ENCODE assay signal across 21 mouse cellular contexts in the genomic region with DNA sequence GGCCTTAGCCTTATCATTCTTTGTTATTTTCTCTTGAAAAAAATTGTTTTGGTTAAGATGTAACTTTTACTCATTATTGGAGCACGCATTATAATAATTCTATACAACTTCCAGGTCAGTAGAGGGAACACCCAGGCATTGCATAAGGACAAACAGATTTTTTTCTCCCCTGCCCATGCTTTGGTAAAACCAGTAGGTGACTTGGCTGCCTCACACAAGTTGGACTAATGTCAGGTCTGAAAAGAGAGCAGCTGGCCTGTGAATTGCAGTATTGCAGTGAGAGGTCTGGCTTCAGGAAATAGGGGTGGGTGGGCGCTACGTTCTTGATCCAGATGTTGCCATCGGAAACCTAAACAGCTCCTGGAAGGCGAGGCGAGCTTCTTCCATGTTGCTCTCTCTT. TPM values are rescaled to one million over a fixed set of nuclear protein-coding genes. Genes with fewer than 3 reads are reported as not detected.
DNase-seq lines count a peak whose midpoint lies in the region; ATAC-seq lines count a peak whose summit lies in the region.
"Had no signal": no experiment of that assay in that cellular context is flagged by ENCODE, and none has a peak within 500 bp of the region (broad histone marks: within the 10 kb centered on the region; RNA-seq: fewer than 3 reads in every experiment).

No protein-coding gene starts in this region.

- H3K9ac ChIP-seq in liver, embryonic 16.5 days (ENCODE audit: low read depth, low read length): no peak overlapping the region
- no peak overlapping the region for H3K9ac ChIP-seq in liver, embryonic 11.5 days (ENCODE audit: low read depth, low read length)
- no peak overlapping the region for H3K9ac ChIP-seq in midbrain, embryonic 11.5 days (ENCODE audit: low read length)
- H3K9ac ChIP-seq: embryonic facial prominence, embryonic 15.5 days; heart, embryonic 12.5 days; hindbrain, embryonic 15.5 days had no signal

- H3K27ac ChIP-seq in liver, embryonic 16.5 days (ENCODE audit: low read length): 0 out of 2 replicates have a peak overlapping the region, but pooled peaks have one; percentile 6
- no peak overlapping the region for H3K27ac ChIP-seq in liver, embryonic 11.5 days (ENCODE audit: low read depth, low read length)
- H3K27ac ChIP-seq in midbrain, embryonic 11.5 days (ENCODE audit: low read depth, low read length): no peak overlapping the region
- H3K27ac ChIP-seq in midbrain, embryonic 10.5 days (replicated peaks): no peak overlapping the region
- H3K27ac ChIP-seq: embryonic facial prominence, embryonic 15.5 days; forebrain, embryonic 10.5 days; gastrocnemius, adult 2 months; hindbrain, embryonic 10.5 days; hindbrain, embryonic 15.5 days had no signal

- no peak overlapping the region for H3K4me3 ChIP-seq in liver, embryonic 16.5 days (ENCODE audit: low read depth, low read length)
- no peak overlapping the region for H3K4me3 ChIP-seq in liver, embryonic 11.5 days (ENCODE audit: low read depth, low read length)
- no peak overlapping the region for H3K4me3 ChIP-seq in midbrain, embryonic 11.5 days (ENCODE audit: low read depth, low read length)
- H3K4me3 ChIP-seq in midbrain, embryonic 10.5 days: no peak overlapping the region
- H3K4me3 ChIP-seq: embryonic facial prominence, embryonic 15.5 days; erythroblast, embryonic 14.5 days; forebrain, embryonic 10.5 days; gastrocnemius, adult 2 months; heart, embryonic 12.5 days; hindbrain, embryonic 10.5 days; hindbrain, embryonic 15.5 days had no signal

- peak; percentile 59 to 73 for DNase-seq in cerebellum, postnatal 14 days
- DNase-seq in cerebellum, adult 18-20 months: no peak
- no peak for DNase-seq in liver, embryonic 11.5 days (ENCODE audit: low spot score)
- peak; percentile 61 for DNase-seq in midbrain, embryonic 11.5 days (ENCODE audit: low spot score, missing footprints)
- no peak for DNase-seq in midbrain, embryonic 10.5 days (ENCODE audit: low spot score)
- DNase-seq: adrenal gland, adult 2 months; adrenal gland, postnatal 25 days; cerebellum, adult 9-11 months; embryo, embryonic 11 days; gastrocnemius, adult 2 months; gastrocnemius, postnatal 25 days had no signal

- no peak overlapping the region for H3K4me2 ChIP-seq in liver, embryonic 16.5 days (ENCODE audit: low read depth, low read length)
- no peak overlapping the region for H3K4me2 ChIP-seq in liver, embryonic 11.5 days
- H3K4me2 ChIP-seq in midbrain, embryonic 11.5 days: no peak overlapping the region
- H3K4me2 ChIP-seq: embryonic facial prominence, embryonic 15.5 days; heart, embryonic 12.5 days; hindbrain, embryonic 15.5 days had no signal

- no peaks in the 10 kb centered on the region for H3K27me3 ChIP-seq in liver, embryonic 16.5 days (ENCODE audit: control insufficient read depth, insufficient read depth, low read depth, low read length)
- H3K27me3 ChIP-seq in liver, embryonic 11.5 days (replicated peaks; ENCODE audit: control insufficient read depth, insufficient read depth, low read length): no peaks in the 10 kb centered on the region
- H3K27me3 ChIP-seq in midbrain, embryonic 11.5 days (ENCODE audit: control insufficient read depth, insufficient read depth, low read length): no peaks in the 10 kb centered on the region
- no peaks in the 10 kb centered on the region for H3K27me3 ChIP-seq in midbrain, embryonic 10.5 days (ENCODE audit: low read depth, poor library complexity, severe bottlenecking)
- H3K27me3 ChIP-seq: embryonic facial prominence, embryonic 15.5 days; heart, embryonic 12.5 days; hindbrain, embryonic 15.5 days; Patski had no signal

- H3K9me3 ChIP-seq in liver, embryonic 16.5 days (replicated peaks; ENCODE audit: control insufficient read depth, low read length): no peaks in the 10 kb centered on the region
- H3K9me3 ChIP-seq in liver, embryonic 11.5 days (ENCODE audit: control insufficient read depth, low read length): no peaks in the 10 kb centered on the region
- no peaks in the 10 kb centered on the region for H3K9me3 ChIP-seq in midbrain, embryonic 11.5 days (ENCODE audit: control insufficient read depth, low read length)
- no peaks in the 10 kb centered on the region for H3K9me3 ChIP-seq in midbrain, embryonic 10.5 days (replicated peaks)
- H3K9me3 ChIP-seq: embryonic facial prominence, embryonic 15.5 days; forebrain, embryonic 10.5 days; heart, embryonic 12.5 days; hindbrain, embryonic 10.5 days; hindbrain, embryonic 15.5 days had no signal

- WGBS in liver, embryonic 16.5 days (ENCODE audit: insufficient replicate concordance): 65% methylated on average over 6 of the region's 6 CpGs
- 80% methylated on average over 6 of the region's 6 CpGs for WGBS in liver, embryonic 11.5 days
- WGBS in midbrain, embryonic 11.5 days: 87% methylated on average over 6 of the region's 6 CpGs
- 92% methylated on average over 6 of the region's 6 CpGs for WGBS in midbrain, embryonic 10.5 days

- H3K36me3 ChIP-seq in liver, embryonic 16.5 days (ENCODE audit: control insufficient read depth, insufficient read depth): no peaks in the 10 kb centered on the region
- H3K36me3 ChIP-seq in liver, embryonic 11.5 days (ENCODE audit: control insufficient read depth, insufficient read depth, low read length): no peaks in the 10 kb centered on the region
- no peaks in the 10 kb centered on the region for H3K36me3 ChIP-seq in midbrain, embryonic 11.5 days (ENCODE audit: control insufficient read depth, insufficient read depth, low read length)
- H3K36me3 ChIP-seq in midbrain, embryonic 10.5 days: no peaks in the 10 kb centered on the region
- H3K36me3 ChIP-seq: embryonic facial prominence, embryonic 15.5 days; forebrain, embryonic 10.5 days; heart, embryonic 12.5 days; hindbrain, embryonic 10.5 days; hindbrain, embryonic 15.5 days had no signal

- no peaks in the 10 kb centered on the region for H3K4me1 ChIP-seq in liver, embryonic 16.5 days (ENCODE audit: control insufficient read depth, low read depth, low read length)
- H3K4me1 ChIP-seq in liver, embryonic 11.5 days (replicated peaks; ENCODE audit: control insufficient read depth, insufficient read depth, low read length): no peaks in the 10 kb centered on the region
- no peaks in the 10 kb centered on the region for H3K4me1 ChIP-seq in midbrain, embryonic 11.5 days (ENCODE audit: control insufficient read depth, insufficient read depth, low read length)
- H3K4me1 ChIP-seq in midbrain, embryonic 10.5 days: no peaks in the 10 kb centered on the region
- H3K4me1 ChIP-seq: embryonic facial prominence, embryonic 15.5 days; forebrain, embryonic 10.5 days; hindbrain, embryonic 10.5 days; hindbrain, embryonic 15.5 days had no signal

- ATAC-seq in liver, embryonic 16.5 days (ENCODE audit: low read depth): no peak
- no peak for ATAC-seq in liver, embryonic 11.5 days (replicated peaks; ENCODE audit: low FRiP score)
- no peak for ATAC-seq in midbrain, embryonic 11.5 days (ENCODE audit: low FRiP score)
- ATAC-seq: activated CD4-positive, CD25-positive, alpha-beta regulatory T cell, adult 4 months; forebrain, embryonic 14.5 days; Patski had no signal

RNA-seq across cellular contexts. Expression of a gene that starts 10.6 kb away (rescaled TPM):
- 7.0 and 7.5 TPM in 2 replicates for polyA plus RNA-seq in liver, embryonic 16.5 days (2015; fragmentation: Nextera tagmentation; extraction: Ambion mirVana)
- polyA plus RNA-seq in liver, embryonic 11.5 days (2014; fragmentation: Nextera tagmentation; extraction: Ambion mirVana): 0.55 and 1.0 TPM in 2 replicates
- 0.31 and 0.48 TPM in 2 replicates for polyA plus RNA-seq in midbrain, embryonic 11.5 days (2014; fragmentation: Nextera tagmentation; extraction: Ambion mirVana)
- polyA plus RNA-seq in midbrain, embryonic 10.5 days (2016; fragmentation: Nextera tagmentation; extraction: Ambion mirVana): 0.41 and 0.62 TPM in 2 replicates
- polyA plus RNA-seq: activated CD4-positive, CD25-positive, alpha-beta regulatory T cell, adult 4 months; erythroblast, embryonic 14.5 days had no signal

Comparison
In these comparisons a context has a peak if more than half of its experiments do, and no peak if none do; other contexts are left out.
1. DNase-seq: peak in cerebellum, postnatal 14 days (2 of 2) and midbrain, embryonic 11.5 days (single experiment); none in cerebellum, adult 18-20 months (0 of 2), liver, embryonic 11.5 days (single experiment) and midbrain, embryonic 10.5 days (single experiment).